Mouse (Mus musculus): ENCODE data around the gene 1700029I15Rik.

DNA sequence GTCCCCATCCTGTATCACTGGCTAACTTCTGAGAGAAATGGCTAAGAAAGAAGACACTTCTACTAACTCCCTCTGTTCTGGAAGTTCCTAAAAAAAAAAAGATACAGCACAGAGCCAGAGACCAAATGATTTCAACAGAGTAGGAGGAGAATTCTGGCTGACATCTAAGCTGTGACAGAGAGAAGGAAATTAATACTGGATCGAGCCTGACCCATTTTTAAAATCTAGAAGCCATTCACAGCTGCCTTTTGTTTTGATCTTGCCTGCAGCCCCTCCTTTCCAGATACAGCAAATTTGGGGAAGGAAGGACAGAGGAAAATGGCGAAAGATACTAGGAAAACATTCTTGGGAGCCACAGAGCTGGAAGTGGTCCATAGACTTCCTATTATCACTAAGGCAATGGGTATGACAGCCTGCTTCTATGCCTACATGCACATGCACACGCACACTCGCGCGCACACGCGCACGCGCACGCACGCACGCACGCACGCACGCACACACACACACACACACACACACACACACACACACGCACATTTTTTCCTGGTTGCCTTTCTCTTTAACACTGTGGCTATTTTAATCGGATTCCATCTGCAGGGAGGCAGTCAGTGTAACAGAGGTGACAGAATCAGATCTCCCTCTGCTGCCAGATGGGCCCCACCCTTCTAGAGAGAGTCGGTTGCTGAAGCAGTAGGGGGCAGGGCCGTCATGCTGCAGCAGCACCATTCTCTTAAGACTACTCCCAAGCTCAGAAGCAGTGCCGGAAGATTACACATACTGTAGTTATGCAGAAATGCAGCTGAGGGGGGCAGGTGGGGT, 48.6 kb downstream of the 1700029I15Rik start:
- TF ChIP-seq POLR2A (IDR thresholded peaks at IDR 0.05; ENCODE audit: low read depth, low read length): no peak
- TF ChIP-seq CTCF (conservative IDR thresholded peaks at IDR 0.05; ENCODE audit: insufficient read depth, insufficient read length, low read depth, low read length): no peak

Data from kidney, adult 2 months (tissue).